Mouse (Mus musculus) liver (tissue): ENCODE data around the gene E130309D02Rik.

Experiments
- DNase-seq: peaks from one replicate; pipeline ENCODE4 v3.0.0-alpha.2; 2020; ENCODE audit warnings: mixed read lengths

Gene E130309D02Rik

GRCm38 (mm10) chr5:143308825-143309224 lies 6.3 kb downstream of the E130309D02Rik start:
- DNase-seq: no peak

- no peak for DNase-seq
Observed at GRCm38 (mm10) chr5:143304251-143304650, 10.9 kb downstream of the E130309D02Rik start.

- DNase-seq: no peak
Observed at GRCm38 (mm10) chr5:143301296-143301695, 13.9 kb downstream of the E130309D02Rik start.

- DNase-seq: peak; percentile 63
Observed at GRCm38 (mm10) chr5:143299686-143300085, 15.5 kb downstream of the E130309D02Rik start.

- no peak for DNase-seq
Observed at GRCm38 (mm10) chr5:143298391-143298790, 16.8 kb downstream of the E130309D02Rik start.

GRCm38 (mm10) chr5:143297986-143298385 lies 17.2 kb downstream of the E130309D02Rik start:
- no peak for DNase-seq

GRCm38 (mm10) chr5:143295330-143295729 lies 19.8 kb downstream of the E130309D02Rik start:
- no peak for DNase-seq

GRCm38 (mm10) chr5:143294862-143295261 lies 20.3 kb downstream of the E130309D02Rik start:
- no peak for DNase-seq

GRCm38 (mm10) chr5:143293404-143293803 lies 21.8 kb downstream of the E130309D02Rik start, which contains the start of gene Zfp853:
Zfp853 (minus strand) TSS chr5:143293623.
- no peak for DNase-seq

GRCm38 (mm10) chr5:143292879-143293278 lies 22.3 kb downstream of the E130309D02Rik start:
- no peak for DNase-seq

- DNase-seq: no peak
Observed at GRCm38 (mm10) chr5:143289299-143289698, 25.9 kb downstream of the E130309D02Rik start.

GRCm38 (mm10) chr5:143288378-143288911 lies 26.7 kb downstream of the E130309D02Rik start:
- DNase-seq: no peak

- no peak for DNase-seq
Observed at GRCm38 (mm10) chr5:143287774-143288328, 27.3 kb downstream of the E130309D02Rik start.

GRCm38 (mm10) chr5:143284762-143285161 lies 30.4 kb downstream of the E130309D02Rik start:
- DNase-seq: no peak

GRCm38 (mm10) chr5:143279247-143279646 lies 35.9 kb downstream of the E130309D02Rik start:
- no peak for DNase-seq

- DNase-seq: no peak
Observed at GRCm38 (mm10) chr5:143275761-143276160, 39.4 kb downstream of the E130309D02Rik start.

GRCm38 (mm10) chr5:143272540-143273330 lies 42.4 kb downstream of the E130309D02Rik start:
- no peak for DNase-seq

- DNase-seq: no peak
Observed at GRCm38 (mm10) chr5:143272108-143272507, 43.1 kb downstream of the E130309D02Rik start.

- DNase-seq: no peak
Observed at GRCm38 (mm10) chr5:143271642-143272041, 43.5 kb downstream of the E130309D02Rik start.

GRCm38 (mm10) chr5:143270151-143270519 lies 45.0 kb downstream of the E130309D02Rik start:
- no peak for DNase-seq

GRCm38 (mm10) chr5:143269363-143270150 lies 45.6 kb downstream of the E130309D02Rik start, which contains the start of gene Zfp316:
Zfp316 (minus strand) TSS chr5:143270022.
- peak; percentile 41 for DNase-seq

GRCm38 (mm10) chr5:143268985-143269362 lies 46.2 kb downstream of the E130309D02Rik start:
- no peak for DNase-seq

- DNase-seq: no peak
Observed at GRCm38 (mm10) chr5:143266794-143267193, 48.4 kb downstream of the E130309D02Rik start.
